In genomic region chr11:17658289-17658688, GRCm38 (mm10) we compare ENCODE assay signal across 16 mouse cellular contexts.
DNase-seq lines count a peak whose midpoint lies in the region; ATAC-seq lines count a peak whose summit lies in the region.
"Had no signal": no experiment of that assay in that cellular context is flagged by ENCODE, and none has a peak within 500 bp of the region (broad histone marks: within the 10 kb centered on the region; RNA-seq: fewer than 3 reads in every experiment).

No protein-coding gene starts in this region.

- H3K9ac ChIP-seq in embryonic facial prominence, embryonic 14.5 days (ENCODE audit: low read depth, low read length), result no peak overlapping the region
- no peak overlapping the region for H3K9ac ChIP-seq in neural tube, embryonic 12.5 days
- H3K9ac ChIP-seq in hindbrain, embryonic 15.5 days, result no peak overlapping the region
- no peak overlapping the region for H3K9ac ChIP-seq in neural tube, embryonic 14.5 days (replicated peaks; ENCODE audit: low read depth, low read length)
- H3K9ac ChIP-seq: heart, embryonic 12.5 days had no signal

- H3K27me3 ChIP-seq in embryonic facial prominence, embryonic 14.5 days (replicated peaks; ENCODE audit: control insufficient read depth, insufficient read depth, low read length), result no peaks in the 10 kb centered on the region
- no peaks in the 10 kb centered on the region for H3K27me3 ChIP-seq in embryonic facial prominence, embryonic 10.5 days (replicated peaks; ENCODE audit: low read depth, poor library complexity, severe bottlenecking)
- H3K27me3 ChIP-seq in neural tube, embryonic 12.5 days (replicated peaks), result no peaks in the 10 kb centered on the region
- H3K27me3 ChIP-seq in hindbrain, embryonic 15.5 days, result no peaks in the 10 kb centered on the region
- no peaks in the 10 kb centered on the region for H3K27me3 ChIP-seq in neural tube, embryonic 14.5 days (ENCODE audit: control insufficient read depth, insufficient read depth, low read length)
- H3K27me3 ChIP-seq: CH12.LX; heart, embryonic 12.5 days had no signal

- DNase-seq in embryonic facial prominence, embryonic 14.5 days (ENCODE audit: low spot score), result peak; percentile 17
- no peak for DNase-seq in embryonic facial prominence, embryonic 10.5 days (ENCODE audit: low spot score)
- no peak for DNase-seq in neural tube, embryonic 10.5 days (ENCODE audit: extremely low spot score, low spot score)
- no peak for DNase-seq in thymus, postnatal 0 days (ENCODE audit: low spot score)
- DNase-seq: cerebellum, adult 9-11 months; embryo, embryonic 11 days; gastrocnemius, postnatal 14 days; heart, postnatal 4 days; thymus, adult 18-20 months had no signal

- H3K27ac ChIP-seq in embryonic facial prominence, embryonic 14.5 days (replicated peaks; ENCODE audit: low read depth, low read length), result no peak overlapping the region
- no peak overlapping the region for H3K27ac ChIP-seq in embryonic facial prominence, embryonic 10.5 days (replicated peaks)
- H3K27ac ChIP-seq in neural tube, embryonic 12.5 days, result no peak overlapping the region
- no peak overlapping the region for H3K27ac ChIP-seq in hindbrain, embryonic 15.5 days (replicated peaks)
- H3K27ac ChIP-seq in neural tube, embryonic 14.5 days (ENCODE audit: low read depth, low read length), result no peak overlapping the region

- H3K36me3 ChIP-seq in embryonic facial prominence, embryonic 14.5 days (ENCODE audit: control insufficient read depth, insufficient read depth, low read length), result no peaks in the 10 kb centered on the region
- no peaks in the 10 kb centered on the region for H3K36me3 ChIP-seq in embryonic facial prominence, embryonic 10.5 days (replicated peaks)
- no peaks in the 10 kb centered on the region for H3K36me3 ChIP-seq in neural tube, embryonic 12.5 days
- no peaks in the 10 kb centered on the region for H3K36me3 ChIP-seq in hindbrain, embryonic 15.5 days
- no peaks in the 10 kb centered on the region for H3K36me3 ChIP-seq in neural tube, embryonic 14.5 days (ENCODE audit: control insufficient read depth, insufficient read depth, low read length)
- H3K36me3 ChIP-seq: heart, embryonic 12.5 days had no signal

- H3K9me3 ChIP-seq in embryonic facial prominence, embryonic 14.5 days (ENCODE audit: control insufficient read depth, low read length), result no peaks in the 10 kb centered on the region
- no peaks in the 10 kb centered on the region for H3K9me3 ChIP-seq in embryonic facial prominence, embryonic 10.5 days
- no peaks in the 10 kb centered on the region for H3K9me3 ChIP-seq in neural tube, embryonic 12.5 days
- H3K9me3 ChIP-seq in hindbrain, embryonic 15.5 days, result no peaks in the 10 kb centered on the region
- no peaks in the 10 kb centered on the region for H3K9me3 ChIP-seq in neural tube, embryonic 14.5 days (ENCODE audit: control insufficient read depth, low read length)
- H3K9me3 ChIP-seq: heart, embryonic 12.5 days had no signal

- no peaks in the 10 kb centered on the region for H3K4me1 ChIP-seq in embryonic facial prominence, embryonic 14.5 days (ENCODE audit: control insufficient read depth, insufficient read depth, low read length)
- no peaks in the 10 kb centered on the region for H3K4me1 ChIP-seq in embryonic facial prominence, embryonic 10.5 days
- H3K4me1 ChIP-seq in neural tube, embryonic 12.5 days, result no peaks in the 10 kb centered on the region
- 0 out of 2 replicates have a peak, but pooled peaks cover 3% of the 10 kb centered on the region for H3K4me1 ChIP-seq in hindbrain, embryonic 15.5 days (replicated peaks)
- H3K4me1 ChIP-seq in neural tube, embryonic 14.5 days (ENCODE audit: control insufficient read depth, insufficient read depth, low read length), result no peaks in the 10 kb centered on the region
- H3K4me1 ChIP-seq: heart, embryonic 12.5 days had no signal

- no peak overlapping the region for H3K4me2 ChIP-seq in embryonic facial prominence, embryonic 14.5 days (ENCODE audit: low read depth, low read length)
- H3K4me2 ChIP-seq in neural tube, embryonic 12.5 days (replicated peaks), result no peak overlapping the region
- no peak overlapping the region for H3K4me2 ChIP-seq in hindbrain, embryonic 15.5 days
- H3K4me2 ChIP-seq in neural tube, embryonic 14.5 days (ENCODE audit: low read depth, low read length), result no peak overlapping the region
- H3K4me2 ChIP-seq: heart, embryonic 12.5 days; liver, embryonic 11.5 days had no signal

- H3K4me3 ChIP-seq in embryonic facial prominence, embryonic 14.5 days (ENCODE audit: low read depth, low read length), result no peak overlapping the region
- no peak overlapping the region for H3K4me3 ChIP-seq in embryonic facial prominence, embryonic 10.5 days
- H3K4me3 ChIP-seq in neural tube, embryonic 12.5 days, result no peak overlapping the region
- no peak overlapping the region for H3K4me3 ChIP-seq in hindbrain, embryonic 15.5 days
- H3K4me3 ChIP-seq in neural tube, embryonic 14.5 days (ENCODE audit: low read depth, low read length), result no peak overlapping the region
- H3K4me3 ChIP-seq: heart, embryonic 12.5 days had no signal

- ATAC-seq in embryonic facial prominence, embryonic 14.5 days (ENCODE audit: low read depth), result no peak
- peak; percentile 84 for ATAC-seq in neural tube, embryonic 12.5 days (ENCODE audit: low FRiP score, low read depth)
- ATAC-seq in hindbrain, embryonic 15.5 days (ENCODE audit: low FRiP score, low read depth), result peak; percentile 45
- peak; percentile 54; the same call in 1 of the 2 replicates for ATAC-seq in neural tube, embryonic 14.5 days (ENCODE audit: low read depth)
- ATAC-seq in erythroid progenitor cell, adult 5-6 weeks (replicated peaks; ENCODE audit: low FRiP score, poor library complexity, severe bottlenecking), result no peak

- 67% methylated on average over 3 of the region's 3 CpGs for WGBS in embryonic facial prominence, embryonic 14.5 days
- 85% methylated on average over 3 of the region's 3 CpGs for WGBS in embryonic facial prominence, embryonic 10.5 days
- 36% methylated on average over 3 of the region's 3 CpGs for WGBS in neural tube, embryonic 12.5 days
- WGBS in hindbrain, embryonic 15.5 days, result 38% methylated on average over 3 of the region's 3 CpGs
- 24% methylated on average over 3 of the region's 3 CpGs for WGBS in neural tube, embryonic 14.5 days

Comparison
In these comparisons a context has a peak if more than half of its experiments do, and no peak if none do; other contexts are left out.
1. ATAC-seq: peak in neural tube, embryonic 12.5 days (single experiment), hindbrain, embryonic 15.5 days (single experiment) and neural tube, embryonic 14.5 days (single experiment); none in embryonic facial prominence, embryonic 14.5 days (single experiment) and erythroid progenitor cell, adult 5-6 weeks (single experiment).